Mouse (Mus musculus) monocyte, adult 2 months (primary cell): ENCODE data around the gene Uba2.
"Not testable (repeated sequence)": the region's sequence is repeated elsewhere in the genome, so short reads cannot be mapped to it uniquely, and the experiment has no call there.

ENCODE experiments used
- DNase-seq, 2 experiments: peaks; one replicate each; pipeline ENCODE4 v3.0.0; 2022; ENCODE audit warnings: low spot score in 2 of 2, low read depth in 1 of 2

The Uba2 gene

GRCm38 (mm10) chr7:34167766-34168469 lies 1.5 kb downstream of the Uba2 start:
- DNase-seq, result no peak

DNA sequence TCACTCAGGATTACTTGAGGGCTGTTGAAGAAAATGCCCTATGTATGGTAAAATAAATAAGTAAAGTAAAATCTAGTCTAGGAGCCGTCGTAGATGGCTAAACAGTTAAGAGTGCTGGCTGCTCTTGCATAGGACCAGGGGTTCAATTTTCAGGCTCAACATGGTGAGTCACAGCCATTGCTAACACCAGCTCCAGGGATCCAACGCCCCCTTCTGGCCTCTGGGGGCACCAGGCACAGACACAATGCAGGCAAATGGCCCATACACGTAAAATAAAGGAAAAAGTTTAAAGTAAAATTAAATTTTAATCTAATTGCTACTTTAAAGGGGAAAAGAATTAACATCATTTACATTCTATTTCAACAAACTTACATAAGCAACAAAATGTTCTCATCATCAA lies 2.5 kb downstream of the Uba2 start:
- DNase-seq, result peak; percentile 9 to 13

DNA sequence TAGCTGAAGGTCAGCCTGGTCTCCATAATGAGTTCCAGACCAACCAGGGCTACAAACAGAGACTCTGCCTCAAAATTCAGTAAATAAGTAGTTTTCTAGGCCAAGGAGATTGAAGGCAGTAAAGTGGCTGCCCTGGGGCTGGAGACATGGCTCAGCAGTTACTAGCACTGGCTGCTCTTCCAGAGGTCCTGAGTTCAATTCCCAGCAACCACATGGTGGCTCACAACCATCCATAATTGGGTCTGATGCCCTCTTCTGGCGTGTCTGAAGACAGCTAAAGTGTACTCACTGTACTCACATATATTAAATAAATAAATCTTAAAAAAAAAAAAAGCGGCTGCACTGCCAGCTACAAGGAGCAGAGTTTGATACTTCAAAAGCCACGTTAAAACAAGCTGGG lies 3.4 kb downstream of the Uba2 start:
- DNase-seq, result no peak

- no peak for DNase-seq
These were observed 4.7 kb downstream of the Uba2 start for GRCm38 (mm10) chr7:34164671-34165070.

- DNase-seq, result no peak
These were observed 10.2 kb downstream of the Uba2 start for GRCm38 (mm10) chr7:34159167-34159566.

GRCm38 (mm10) chr7:34157994-34158393 lies 11.4 kb downstream of the Uba2 start:
- no peak for DNase-seq

DNA sequence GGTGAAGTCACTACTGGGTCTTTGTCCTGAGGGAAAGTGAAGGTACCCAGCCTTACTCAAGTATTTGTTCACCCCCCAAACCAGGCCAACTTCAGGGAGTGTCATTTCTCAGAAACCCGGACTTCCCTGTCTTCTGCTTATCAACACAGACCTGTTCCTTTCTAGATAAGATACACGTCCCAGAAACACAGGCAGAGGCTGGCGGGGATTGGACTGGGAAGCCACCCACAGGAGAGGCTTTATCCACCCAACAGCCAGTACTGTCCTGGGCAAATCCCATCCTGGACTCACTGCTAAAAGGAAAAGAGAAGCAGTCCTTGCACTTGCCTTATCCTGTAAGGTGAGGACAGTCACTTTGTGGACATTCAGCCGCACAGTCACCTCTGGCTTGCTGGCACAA lies 22.2 kb downstream of the Uba2 start:
- no peak for DNase-seq

- DNase-seq, result no peak
These were observed 28.3 kb downstream of the Uba2 start for GRCm38 (mm10) chr7:34141123-34141522.

GRCm38 (mm10) chr7:34139493-34139892 lies 29.9 kb downstream of the Uba2 start:
- DNase-seq, result no peak

- no peak for DNase-seq
These were observed 35.1 kb downstream of the Uba2 start for GRCm38 (mm10) chr7:34134336-34134735.

GRCm38 (mm10) chr7:34133117-34133762 lies 36.2 kb downstream of the Uba2 start, which contains the start of gene Wtip:
TSS of gene Wtip (minus strand) at chr7:34133268.
- no peak for DNase-seq

GRCm38 (mm10) chr7:34132355-34133079 lies 36.9 kb downstream of the Uba2 start:
- DNase-seq, result no peak

- DNase-seq, result no peak
These were observed 37.4 kb downstream of the Uba2 start for GRCm38 (mm10) chr7:34131959-34132354.

- no peak for DNase-seq
These were observed 38.3 kb downstream of the Uba2 start for GRCm38 (mm10) chr7:34131118-34131517.

DNA sequence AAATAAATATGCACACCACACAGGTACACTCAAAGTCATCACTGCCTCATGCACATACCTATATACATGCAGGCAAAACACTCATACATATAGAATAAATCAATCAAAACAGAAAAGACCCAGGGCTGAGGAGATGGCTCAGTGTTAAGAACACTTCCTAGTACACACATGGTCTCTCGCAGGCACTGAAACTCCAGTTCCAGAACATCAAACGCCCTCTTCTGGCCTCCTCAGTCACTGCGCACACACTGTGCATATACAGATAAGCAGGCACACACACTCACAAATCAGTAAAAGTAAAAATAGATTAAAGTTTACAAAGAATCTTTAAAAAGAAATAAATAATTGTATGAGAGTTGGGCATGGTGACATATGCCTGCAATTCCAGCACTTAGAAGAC lies 43.1 kb downstream of the Uba2 start:
- DNase-seq, result no peak

GRCm38 (mm10) chr7:34125346-34125745 lies 44.1 kb downstream of the Uba2 start:
- DNase-seq, result no peak

DNA sequence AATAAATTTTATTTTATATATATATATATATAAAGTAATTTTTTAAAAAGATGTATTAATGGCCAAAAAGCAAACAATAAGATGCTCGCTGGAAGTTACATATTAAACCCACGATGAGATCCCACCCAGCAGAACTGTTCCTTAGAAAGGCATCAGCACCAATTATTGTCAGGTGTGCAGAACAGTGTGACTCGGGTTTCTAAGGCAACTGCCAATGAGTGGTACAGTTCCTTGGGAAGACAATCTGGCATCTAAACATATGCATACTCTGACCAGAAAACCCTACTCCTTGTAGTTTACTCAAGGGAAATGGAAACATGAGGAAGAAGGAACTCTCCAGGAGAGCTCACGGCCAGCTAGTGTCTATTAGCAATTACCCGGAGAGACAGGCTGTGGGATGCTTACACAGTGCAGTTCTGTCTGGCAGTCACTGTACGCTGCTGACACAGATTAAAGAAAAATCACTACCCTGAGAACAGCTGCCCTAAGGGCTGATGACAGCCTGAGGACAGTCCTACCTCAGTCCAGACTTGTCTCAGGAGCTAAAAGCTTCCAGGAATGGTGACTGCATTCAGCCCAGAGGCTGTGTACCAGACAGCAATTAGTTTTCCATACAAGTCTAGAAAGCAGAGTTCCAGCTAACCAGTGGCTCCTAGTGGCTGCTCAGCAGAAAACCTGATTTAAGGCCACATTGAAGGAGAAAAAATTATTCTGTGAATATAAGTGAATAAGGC lies 46.2 kb downstream of the Uba2 start:
- no peak for DNase-seq

DNA sequence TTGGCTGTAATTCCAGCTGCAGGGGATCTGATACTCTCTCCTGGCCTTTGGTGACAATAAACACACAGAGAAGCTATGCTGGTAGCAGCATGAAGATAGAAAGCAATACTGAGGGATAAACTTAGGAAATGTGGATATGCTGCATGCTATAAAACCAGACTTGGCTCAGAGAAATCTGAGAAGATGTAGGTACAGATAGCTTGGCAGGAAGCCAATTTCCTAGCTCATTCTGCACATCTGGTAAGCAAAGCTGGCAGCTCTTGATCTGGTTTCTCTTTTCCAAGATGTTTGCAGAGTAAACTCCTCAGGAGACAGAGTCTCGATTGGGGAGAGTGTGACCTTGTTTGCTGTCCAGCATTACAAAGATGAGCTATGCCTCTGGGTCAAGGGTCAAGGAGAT lies 48.8 kb downstream of the Uba2 start:
- not testable (repeated sequence) for DNase-seq

- DNase-seq, result no peak
These were observed 52.8 kb downstream of the Uba2 start for GRCm38 (mm10) chr7:34116601-34117000.

GRCm38 (mm10) chr7:34109190-34109589 lies 60.2 kb downstream of the Uba2 start:
- no peak for DNase-seq

DNA sequence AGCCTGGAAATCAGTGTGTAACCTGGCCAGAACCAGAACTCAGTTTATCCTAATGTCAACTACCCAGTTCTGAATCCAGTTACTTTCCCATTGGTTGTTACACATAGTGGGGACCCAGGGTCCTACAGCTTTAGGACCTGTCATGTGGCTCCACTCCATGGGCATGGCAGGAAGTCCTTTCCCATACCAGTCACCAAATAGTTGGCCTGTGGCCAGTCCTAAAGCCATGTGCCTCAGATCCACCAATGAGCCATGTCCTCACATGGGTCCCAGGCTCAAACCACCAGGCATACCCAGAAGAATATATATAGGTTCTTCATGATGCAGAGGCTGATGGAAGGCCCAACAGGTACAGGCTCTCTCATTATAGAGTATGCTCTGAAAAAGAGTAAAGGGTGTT lies 68.1 kb downstream of the Uba2 start:
- DNase-seq, result no peak

GRCm38 (mm10) chr7:34100002-34100401 lies 69.4 kb downstream of the Uba2 start:
- no peak for DNase-seq
